Mouse (Mus musculus) heart, postnatal 0 days (tissue): ENCODE measurements at regions not wholly inside any gene's neighbourhood (a gene's known extent, or its start where the extent isn't known, plus 50 kb on each side); places are given as distances from the start of the nearest gene placed in this dataset.

Source experiments
- ATAC-seq: fragments of 200-750 bp; cut with Nextera tagmentation; 2 replicates; pipeline ENCODE4 v1.8.0; 2017; ENCODE audit warnings: low read depth, moderate number of reproducible peaks, moderate library complexity; ENCODE audit not compliant: insufficient read depth
- DNase-seq: peaks from one replicate; pipeline ENCODE4 v3.0.0-alpha.2; 2016; ENCODE audit warnings: low spot score
- H3K27ac ChIP-seq: fragments of 300-500 bp; sonication (generic); 2 replicates; pipeline ENCODE4 v1.5.1; 2014; ENCODE audit warnings: low read depth, mild to moderate bottlenecking
- H3K27me3 ChIP-seq: fragments of 300-500 bp; sonication (generic); 2 replicates; pipeline ENCODE4 v1.6.1; 2014; ENCODE audit warnings: low read length, mixed read lengths; ENCODE audit not compliant: control insufficient read depth, insufficient read depth
- H3K36me3 ChIP-seq: fragments of 300-500 bp; sonication (generic); replicated peaks from 2 replicates; pipeline ENCODE4 v1.6.1; 2014; ENCODE audit warnings: low read length, mixed read lengths; ENCODE audit not compliant: control insufficient read depth, insufficient read depth
- H3K4me1 ChIP-seq: fragments of 300-500 bp; sonication (generic); 2 replicates; pipeline ENCODE4 v1.6.1; 2014; ENCODE audit warnings: antibody characterized with exemption; ENCODE audit not compliant: control insufficient read depth, insufficient read depth
- H3K4me2 ChIP-seq: fragments of 300-500 bp; sonication (generic); 2 replicates; pipeline ENCODE4 v1.6.1; 2014; ENCODE audit warnings: low read depth, mild to moderate bottlenecking, low read length, moderate library complexity
- H3K4me3 ChIP-seq: fragments of 300-500 bp; sonication (generic); 2 replicates; pipeline ENCODE4 v1.5.1; 2014; ENCODE audit warnings: low read depth, low read length
- H3K9ac ChIP-seq: fragments of 300-500 bp; sonication (generic); replicated peaks from 2 replicates; pipeline ENCODE4 v1.6.1; 2014; ENCODE audit warnings: low read depth, low read length, mixed read lengths
- H3K9me3 ChIP-seq: fragments of 300-500 bp; sonication (generic); replicated peaks from 2 replicates; pipeline ENCODE4 v1.6.1; 2016; ENCODE audit warnings: low read length; ENCODE audit not compliant: control insufficient read depth
- CTCF ChIP-seq: IDR thresholded peaks from 2 replicates; pipeline ENCODE4 v1.5.1; 2016; ENCODE audit warnings: antibody characterized with exemption, control low read depth, low read depth
- EP300 ChIP-seq: IDR thresholded peaks from 2 replicates; pipeline ENCODE4 v1.6.1; 2016; ENCODE audit warnings: antibody characterized with exemption, low read depth
- WGBS: fragments of 180-500 bp; shearing (Covaris S2); extraction: QIAGEN DNeasy Blood & Tissue Kit; methylation state at CpG from one replicate; pipeline ENCODE4 v1.1.7; 2014; 5-methylcytosine and 5-hydroxymethylcytosine counted together

GRCm38 (mm10) chr12:25585746-25586145 lies 488.8 kb upstream of the Id2 start:
- no peak overlapping the region for H3K9ac ChIP-seq
- H3K4me2 ChIP-seq = no peak overlapping the region
- no peak overlapping the region for H3K27ac ChIP-seq
- DNase-seq = no peak
- H3K4me3 ChIP-seq = no peak overlapping the region
- H3K36me3 ChIP-seq = no peaks in the 10 kb centered on the region
- H3K9me3 ChIP-seq = 0 out of 2 replicates have a peak, but pooled peaks cover 6% of the 10 kb centered on the region
- H3K4me1 ChIP-seq = no peaks in the 10 kb centered on the region
- TF ChIP-seq CTCF (no peak), EP300 (no peak)
- ATAC-seq = no peak
- no peaks in the 10 kb centered on the region for H3K27me3 ChIP-seq
- WGBS = 84% methylated on average over 3 of the region's 3 CpGs

GRCm38 (mm10) chr12:25579407-25579806 lies 482.5 kb upstream of the Id2 start:
- Histone ChIP-seq H3K27ac (no peak overlapping the region), H3K27me3 (no peaks in the 10 kb centered on the region), H3K4me3 (no peak overlapping the region), H3K9me3 (no peaks in the 10 kb centered on the region), H3K36me3 (no peaks in the 10 kb centered on the region), H3K4me2 (no peak overlapping the region), H3K9ac (no peak overlapping the region), H3K4me1 (no peaks in the 10 kb centered on the region)
- DNase-seq (no peak), ATAC-seq (no peak)
- WGBS = 58% methylated on average over 8 of the region's 8 CpGs
- no peak for TF ChIP-seq CTCF
- no peak for TF ChIP-seq EP300

- H3K9me3 ChIP-seq = no peaks in the 10 kb centered on the region
- no peaks in the 10 kb centered on the region for H3K4me1 ChIP-seq
- no peak overlapping the region for H3K27ac ChIP-seq
- TF ChIP-seq CTCF = no peak
- DNase-seq (no peak), ATAC-seq (no peak)
- no peaks in the 10 kb centered on the region for H3K27me3 ChIP-seq
- H3K9ac ChIP-seq = no peak overlapping the region
- no peak overlapping the region for H3K4me2 ChIP-seq
- H3K4me3 ChIP-seq = no peak overlapping the region
- 71% methylated on average over 2 of the region's 2 CpGs for WGBS
- H3K36me3 ChIP-seq = no peaks in the 10 kb centered on the region
Measured at GRCm38 (mm10) chr12:25565131-25565530, 468.2 kb upstream of the Id2 start.

GRCm38 (mm10) chr12:25559601-25560000 lies 462.7 kb upstream of the Id2 start:
- no peak for ATAC-seq

GRCm38 (mm10) chr12:25553656-25554055 lies 456.7 kb upstream of the Id2 start:
- Histone ChIP-seq H3K9me3 (no peaks in the 10 kb centered on the region), H3K4me2 (no peak overlapping the region), H3K4me3 (no peak overlapping the region), H3K9ac (no peak overlapping the region), H3K4me1 (no peaks in the 10 kb centered on the region), H3K27ac (no peak overlapping the region), H3K36me3 (no peaks in the 10 kb centered on the region), H3K27me3 (no peaks in the 10 kb centered on the region)
- DNase-seq (no peak), ATAC-seq (no peak)
- TF ChIP-seq EP300 = no peak
- no peak for TF ChIP-seq CTCF
- 77% methylated on average over 1 of the region's 1 CpGs for WGBS

More at GRCm38 (mm10) chr12:25559601-25560000, 462.7 kb upstream of the Id2 start:
- H3K9me3 ChIP-seq = no peaks in the 10 kb centered on the region
- H3K36me3 ChIP-seq = no peaks in the 10 kb centered on the region
- no peak overlapping the region for H3K4me3 ChIP-seq
- H3K27me3 ChIP-seq = no peaks in the 10 kb centered on the region
- H3K27ac ChIP-seq = no peak overlapping the region
- no peak overlapping the region for H3K4me2 ChIP-seq
- H3K4me1 ChIP-seq = no peaks in the 10 kb centered on the region
- no peak for DNase-seq
- H3K9ac ChIP-seq = no peak overlapping the region
- TF ChIP-seq CTCF (no peak), EP300 (no peak)

- Histone ChIP-seq H3K36me3 (no peaks in the 10 kb centered on the region), H3K9me3 (no peaks in the 10 kb centered on the region), H3K27ac (no peak overlapping the region), H3K4me1 (no peaks in the 10 kb centered on the region), H3K27me3 (no peaks in the 10 kb centered on the region), H3K4me2 (no peak overlapping the region), H3K9ac (no peak overlapping the region), H3K4me3 (no peak overlapping the region)
- DNase-seq (no peak), ATAC-seq (no peak)
- WGBS = 87% methylated on average over 3 of the region's 3 CpGs
- TF ChIP-seq EP300 (no peak), CTCF (no peak)
Measured at GRCm38 (mm10) chr12:25549735-25550134, 452.8 kb upstream of the Id2 start.
